Mouse (Mus musculus): Measurements from ENCODE around the gene Map3k7.
"Not testable (repeated sequence)": the region's sequence is repeated elsewhere in the genome, so short reads cannot be mapped to it uniquely, and the experiment has no call there.

The Map3k7 gene

GRCm38 (mm10) chr4:31981863-31982262, 18.0 kb downstream of the Map3k7 start:
- in situ Hi-C loops (cut with MboI, MseI) = no loop called here

- in situ Hi-C loops (cut with MboI, MseI) = no loop called here
Observed at GRCm38 (mm10) chr4:31993386-31993785, 29.5 kb downstream of the Map3k7 start.

- in situ Hi-C loops (cut with MboI, MseI) = no loop called here
Observed at GRCm38 (mm10) chr4:31993865-31994264, 30.0 kb downstream of the Map3k7 start.

- in situ Hi-C loops (cut with MboI, MseI) = no loop called here
Observed at GRCm38 (mm10) chr4:32001498-32001897, 37.6 kb downstream of the Map3k7 start.

- in situ Hi-C loops (cut with MboI, MseI) = no loop called here
Observed at GRCm38 (mm10) chr4:32004773-32005591, 41.1 kb downstream of the Map3k7 start.

- in situ Hi-C loops (cut with MboI, MseI) = no loop called here
Observed at GRCm38 (mm10) chr4:32007174-32007573, 43.3 kb downstream of the Map3k7 start.

GRCm38 (mm10) chr4:32008095-32008494, 44.2 kb downstream of the Map3k7 start:
- in situ Hi-C loops (cut with MboI, MseI) = no loop called here

- in situ Hi-C loops (cut with MboI, MseI) = no loop called here
Observed at GRCm38 (mm10) chr4:32010808-32011207, 46.9 kb downstream of the Map3k7 start.

- in situ Hi-C loops (cut with MboI, MseI) = no loop called here
Observed at GRCm38 (mm10) chr4:32011218-32011973, 47.5 kb downstream of the Map3k7 start.

GRCm38 (mm10) chr4:32021131-32021530, 57.2 kb downstream of the Map3k7 start:
- in situ Hi-C loops (cut with MboI, MseI) = no loop called here

GRCm38 (mm10) chr4:32022321-32022720, 58.4 kb downstream of the Map3k7 start:
- in situ Hi-C loops (cut with MboI, MseI) = no loop called here

GRCm38 (mm10) chr4:32024170-32024569, 60.3 kb downstream of the Map3k7 start:
- in situ Hi-C loops (cut with MboI, MseI) = not testable (repeated sequence)

GRCm38 (mm10) chr4:32025105-32025504, 61.2 kb downstream of the Map3k7 start:
- in situ Hi-C loops (cut with MboI, MseI) = no loop called here

GRCm38 (mm10) chr4:32027094-32027493, 63.2 kb downstream of the Map3k7 start:
- in situ Hi-C loops (cut with MboI, MseI) = no loop called here

GRCm38 (mm10) chr4:32037267-32037666, 73.4 kb downstream of the Map3k7 start:
- in situ Hi-C loops (cut with MboI, MseI) = no loop called here

- in situ Hi-C loops (cut with MboI, MseI) = no loop called here
Observed at GRCm38 (mm10) chr4:32041741-32042452, 78.0 kb downstream of the Map3k7 start.

GRCm38 (mm10) chr4:32045234-32045633, 81.3 kb downstream of the Map3k7 start:
- in situ Hi-C loops (cut with MboI, MseI) = no loop called here

GRCm38 (mm10) chr4:32049824-32050223, 85.9 kb downstream of the Map3k7 start:
- in situ Hi-C loops (cut with MboI, MseI) = loop anchor here (5.0 to 10.0 kb wide), 3 partner anchors 182 to 565 kb away; partner anchors contain the start of gene Casp8ap2

GRCm38 (mm10) chr4:32053171-32053570, 89.3 kb downstream of the Map3k7 start:
- in situ Hi-C loops (cut with MboI, MseI) = loop anchor here (5.0 to 10.0 kb wide), 3 partner anchors 179 to 562 kb away; partner anchors contain the start of gene Casp8ap2

- in situ Hi-C loops (cut with MboI, MseI) = loop anchor here (5.0 to 10.0 kb wide), 3 partner anchors 369 to 559 kb away; partner anchors contain the start of gene Casp8ap2
Observed at GRCm38 (mm10) chr4:32055151-32056052, 91.5 kb downstream of the Map3k7 start.

GRCm38 (mm10) chr4:32056441-32056840, 92.5 kb downstream of the Map3k7 start:
- in situ Hi-C loops (cut with MboI, MseI) = loop anchor here (5.0 to 10.0 kb wide), 3 partner anchors 368 to 558 kb away; partner anchors contain the start of gene Casp8ap2

Measured in T-helper 1 cell (primary cell).